ENCODE assay signal across 33 mouse cellular contexts in genomic region chr16:73556940-73557339, GRCm38 (mm10).
"Had no signal": no experiment of that assay in that cellular context is flagged by ENCODE, and none has a peak within 500 bp of the region (broad histone marks: within the 10 kb centered on the region; RNA-seq: fewer than 3 reads in every experiment).

No protein-coding gene starts in this region.

- ATAC-seq: hindbrain, embryonic 16.5 days; hindbrain, postnatal 0 days; inflammation-experienced regulatory T-cells, adult 6 months had no signal

- H3K4me1 ChIP-seq: heart, embryonic 10.5 days; heart, embryonic 12.5 days; heart, embryonic 13.5 days; heart, embryonic 15.5 days; hindbrain, embryonic 10.5 days; hindbrain, embryonic 12.5 days; hindbrain, embryonic 13.5 days; hindbrain, embryonic 15.5 days; kidney, embryonic 15.5 days had no signal

- H3K9ac ChIP-seq: heart, embryonic 12.5 days; heart, embryonic 13.5 days; heart, embryonic 15.5 days; hindbrain, embryonic 12.5 days; hindbrain, embryonic 13.5 days; hindbrain, embryonic 14.5 days; hindbrain, embryonic 15.5 days; kidney, embryonic 15.5 days had no signal

- H3K4me3 ChIP-seq: heart, embryonic 10.5 days; heart, embryonic 12.5 days; heart, embryonic 13.5 days; heart, embryonic 15.5 days; hindbrain, embryonic 10.5 days; hindbrain, embryonic 12.5 days; hindbrain, embryonic 13.5 days; hindbrain, embryonic 15.5 days; kidney, embryonic 15.5 days; layer of hippocampus, adult 2 months; left cerebral cortex, adult 2 months had no signal

- H3K36me3 ChIP-seq: heart, embryonic 10.5 days; heart, embryonic 12.5 days; heart, embryonic 13.5 days; heart, embryonic 15.5 days; hindbrain, embryonic 10.5 days; hindbrain, embryonic 12.5 days; hindbrain, embryonic 13.5 days; hindbrain, embryonic 15.5 days; kidney, embryonic 15.5 days had no signal

- H3K9me3 ChIP-seq: heart, embryonic 10.5 days; heart, embryonic 12.5 days; heart, embryonic 13.5 days; heart, embryonic 15.5 days; hindbrain, embryonic 10.5 days; hindbrain, embryonic 12.5 days; hindbrain, embryonic 13.5 days; hindbrain, embryonic 15.5 days; kidney, embryonic 15.5 days had no signal

- H3K4me2 ChIP-seq: heart, embryonic 11.5 days; heart, embryonic 12.5 days; heart, embryonic 13.5 days; heart, embryonic 15.5 days; hindbrain, embryonic 12.5 days; hindbrain, embryonic 13.5 days; hindbrain, embryonic 14.5 days; hindbrain, embryonic 15.5 days; kidney, embryonic 15.5 days had no signal

- DNase-seq: heart, postnatal 10 days; heart, postnatal 14 days; heart, postnatal 36 days; heart, postnatal 4 days; kidney, adult 11 months; kidney, adult 18-20 months; kidney, adult 2 months; kidney, adult 8-10 months; kidney, adult 9 months; kidney, postnatal 10 days; kidney, postnatal 14 days; kidney, postnatal 25 days; kidney, postnatal 36 days; kidney, postnatal 4 days; layer of hippocampus, adult 9-11 months; layer of hippocampus, postnatal 36 days had no signal

- H3K27ac ChIP-seq: heart, embryonic 10.5 days; heart, embryonic 13.5 days; heart, embryonic 15.5 days; hindbrain, embryonic 10.5 days; hindbrain, embryonic 12.5 days; hindbrain, embryonic 13.5 days; hindbrain, embryonic 14.5 days; hindbrain, embryonic 15.5 days; hindbrain, postnatal 0 days; kidney, embryonic 15.5 days; kidney, postnatal 0 days; layer of hippocampus, adult 2 months; left cerebral cortex, adult 2 months had no signal

- H3K27me3 ChIP-seq: heart, embryonic 12.5 days; heart, embryonic 13.5 days; heart, embryonic 15.5 days; hindbrain, embryonic 12.5 days; hindbrain, embryonic 13.5 days; hindbrain, embryonic 15.5 days; kidney, embryonic 15.5 days had no signal
